Mouse (Mus musculus): ENCODE measurements around the gene Tas2r115. TPM values are rescaled to one million over a fixed set of nuclear protein-coding genes. Genes with fewer than 3 reads are reported as not detected.
"Not testable (repeated sequence)": the region's sequence is repeated elsewhere in the genome, so short reads cannot be mapped to it uniquely, and the experiment has no call there.

Tas2r115 gene
- not detected for total RNA-seq (2021)
- long read RNA-seq, experiment 1: 0 reads
- long read RNA-seq, experiment 2: 0 reads

DNA sequence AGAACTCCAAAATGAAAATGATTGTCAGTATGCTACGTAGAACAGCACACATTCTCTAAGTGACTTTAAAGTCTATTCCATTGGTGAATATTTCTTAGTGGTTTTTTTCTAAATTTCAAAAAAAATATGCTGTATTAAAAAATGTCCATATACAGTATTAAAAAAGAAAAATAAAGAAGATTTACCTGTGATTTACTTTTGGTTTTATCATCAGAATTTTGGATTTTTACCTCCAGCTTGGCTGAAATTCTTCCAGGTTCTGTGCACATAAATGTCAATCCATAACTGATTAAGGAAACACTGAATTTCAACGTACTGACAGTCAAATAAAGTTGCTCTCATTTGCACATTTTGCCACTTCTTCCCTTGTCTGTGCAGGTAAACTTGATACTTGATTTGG is at the start of gene Tas2r115:
Gene Tas2r115 (minus strand): TSS at position 101 of the 400 bp plus-strand sequence.
- no peak for DNase-seq (ENCODE audit: extremely low spot score in 1 of 2, low spot score in 2 of 2)
- H3K27ac ChIP-seq: no peak within 1 kb of the TSS
- TF ChIP-seq CTCF (IDR thresholded peaks at IDR 0.05): no peak
- H3K4me3 ChIP-seq: no peak within 1 kb of the TSS
- intact Hi-C loops (cut with DNase I): no loop called here

GRCm38 (mm10) chr6:132778062-132778461 is 40.2 kb upstream of the Tas2r115 start, which contains the start of gene Tas2r136:
Tas2r136 (minus strand) TSS chr6:132778162.
- no peak for TF ChIP-seq CTCF (IDR thresholded peaks at IDR 0.05)
- DNase-seq (ENCODE audit: extremely low spot score in 1 of 2, low spot score in 2 of 2): no peak
- Histone ChIP-seq H3K27ac (no peak within 1 kb of the TSS), H3K4me3 (no peak within 1 kb of the TSS)
- intact Hi-C loops (cut with DNase I): no loop called here

GRCm38 (mm10) chr6:132761831-132762230 is 24.0 kb upstream of the Tas2r115 start, which contains the start of gene Tas2r102:
Tas2r102 (plus strand) TSS chr6:132762131.
- TF ChIP-seq CTCF (IDR thresholded peaks at IDR 0.05): no peak
- H3K27ac ChIP-seq: no peak within 1 kb of the TSS
- no peak within 1 kb of the TSS for H3K4me3 ChIP-seq
- no peak for DNase-seq (ENCODE audit: extremely low spot score in 1 of 2, low spot score in 2 of 2)
- intact Hi-C loops (cut with DNase I): no loop called here

DNA sequence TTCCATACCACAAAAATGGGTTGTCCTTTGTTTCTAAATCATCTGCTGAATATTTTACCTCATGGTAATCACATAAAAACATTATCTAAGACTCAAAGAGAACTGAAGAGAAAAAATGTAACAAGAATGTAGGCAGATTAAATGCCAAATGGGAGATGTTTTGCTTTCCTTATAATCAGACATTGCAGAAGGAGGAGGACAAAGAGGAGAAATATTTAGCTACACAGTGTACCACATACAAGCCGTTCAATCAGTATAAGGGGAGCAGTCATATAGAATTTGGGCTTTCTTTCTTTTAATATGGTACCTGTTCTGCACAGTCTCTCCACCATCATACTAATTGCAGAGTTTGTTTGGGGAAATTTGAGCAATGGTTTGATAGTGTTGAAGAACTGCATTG is 16.6 kb upstream of the Tas2r115 start, which contains the start of gene Tas2r124:
Gene Tas2r124 (plus strand): TSS at position 301 of the 400 bp plus-strand sequence.
- no peak for TF ChIP-seq CTCF (IDR thresholded peaks at IDR 0.05)
- DNase-seq (ENCODE audit: extremely low spot score in 1 of 2, low spot score in 2 of 2): no peak
- Histone ChIP-seq H3K27ac (no peak within 1 kb of the TSS), H3K4me3 (no peak within 1 kb of the TSS)
- intact Hi-C loops (cut with DNase I): no loop called here

- intact Hi-C loops (cut with DNase I): no loop called here
- DNase-seq (ENCODE audit: extremely low spot score in 1 of 2, low spot score in 2 of 2): no peak
- Histone ChIP-seq H3K27ac (no peak overlapping the region), H3K4me3 (no peak overlapping the region)
- no peak for TF ChIP-seq CTCF (IDR thresholded peaks at IDR 0.05)
These were observed 12.4 kb upstream of the Tas2r115 start for GRCm38 (mm10) chr6:132750206-132750605.

- no peak within 1 kb of the TSS for H3K4me3 ChIP-seq
- TF ChIP-seq CTCF (IDR thresholded peaks at IDR 0.05): no peak
- intact Hi-C loops (cut with DNase I): no loop called here
- no peak for DNase-seq (ENCODE audit: extremely low spot score in 1 of 2, low spot score in 2 of 2)
- no peak within 1 kb of the TSS for H3K27ac ChIP-seq
These were observed 26.0 kb downstream of the Tas2r115 start, which contains the start of gene Tas2r122 for GRCm38 (mm10) chr6:132711828-132712227. Tas2r122 (minus strand) TSS chr6:132711928.

- H3K4me3 ChIP-seq: no peak within 1 kb of the TSS
- no peak for DNase-seq (ENCODE audit: extremely low spot score in 1 of 2, low spot score in 2 of 2)
- intact Hi-C loops (cut with DNase I): no loop called here
- H3K27ac ChIP-seq: no peak within 1 kb of the TSS
- TF ChIP-seq CTCF (IDR thresholded peaks at IDR 0.05): no peak
These were observed 36.9 kb downstream of the Tas2r115 start, which contains the start of gene Tas2r121 for GRCm38 (mm10) chr6:132700907-132701306. Tas2r121 (minus strand) TSS chr6:132701007.

- DNase-seq (ENCODE audit: extremely low spot score in 1 of 2, low spot score in 2 of 2); intact Hi-C loops (cut with DNase I); H3K4me3 ChIP-seq; H3K27ac ChIP-seq: not testable (repeated sequence)
These were observed 46.2 kb downstream of the Tas2r115 start for GRCm38 (mm10) chr6:132691596-132691995.

Other genes with a start within 250 kb of the Tas2r115 start
- gene Prh1, start 168.2 kb downstream of the Tas2r115 start, total RNA-seq (2021): not detected
- not detected for gene Prp2, start 142.1 kb downstream of the Tas2r115 start, total RNA-seq (2021)
- gene A630073D07Rik, start 86.5 kb downstream of the Tas2r115 start, total RNA-seq (2021): not detected
- gene Tas2r120, start 81.1 kb downstream of the Tas2r115 start, total RNA-seq (2021): not detected
- not detected for gene Tas2r121, start 37.0 kb downstream of the Tas2r115 start, total RNA-seq (2021)
- gene Tas2r122, start 26.1 kb downstream of the Tas2r115 start, total RNA-seq (2021): not detected
- not detected for gene Tas2r124, start 16.7 kb upstream of the Tas2r115 start, total RNA-seq (2021)
- gene Tas2r102, start 24.1 kb upstream of the Tas2r115 start, total RNA-seq (2021): not detected
- not detected for gene Tas2r136, start 40.1 kb upstream of the Tas2r115 start, total RNA-seq (2021)
- gene Tas2r117, start 64.8 kb upstream of the Tas2r115 start, total RNA-seq (2021): not detected
- gene Tas2r123, start 109.1 kb upstream of the Tas2r115 start, total RNA-seq (2021): not detected
- gene Tas2r116, start 117.4 kb upstream of the Tas2r115 start, total RNA-seq (2021): not detected
- gene Tas2r110, start 130.0 kb upstream of the Tas2r115 start, total RNA-seq (2021): not detected
- gene Tas2r113, start 155.0 kb upstream of the Tas2r115 start, total RNA-seq (2021): not detected
- gene Tas2r125, start 171.6 kb upstream of the Tas2r115 start, total RNA-seq (2021): not detected
- not detected for gene Tas2r129, start 213.1 kb upstream of the Tas2r115 start, total RNA-seq (2021)
- gene Tas2r131, start 219.9 kb upstream of the Tas2r115 start, total RNA-seq (2021): not detected
- gene Tas2r109, start 242.9 kb upstream of the Tas2r115 start, total RNA-seq (2021): not detected

Measured in left cerebral cortex, adult 2 months (tissue).